Mouse (Mus musculus) midbrain, postnatal 0 days (tissue): ENCODE measurements at regions not wholly inside any gene's neighbourhood (a gene's known extent, or its start where the extent isn't known, plus 50 kb on each side); places are given as distances from the start of the nearest gene placed in this dataset.

Source experiments
- ATAC-seq: fragments of 200-750 bp; cut with Nextera tagmentation; 2 replicates; pipeline ENCODE4 v1.8.0; 2017; ENCODE audit warnings: moderate number of reproducible peaks, mild to moderate bottlenecking, moderate TSS enrichment, moderate library complexity; ENCODE audit not compliant: low FRiP score
- DNase-seq: peaks from one replicate; pipeline ENCODE4 v3.0.0-alpha.2; 2015; ENCODE audit warnings: low spot score
- H3K27ac ChIP-seq: fragments of 300-500 bp; sonication (generic); 2 replicates; pipeline ENCODE4 v1.5.1; 2014; ENCODE audit warnings: low read depth, mild to moderate bottlenecking, low read length, mixed read lengths
- H3K27me3 ChIP-seq: fragments of 300-500 bp; sonication (generic); 2 replicates; pipeline ENCODE4 v1.6.1; 2014; ENCODE audit warnings: low read length, control low read depth, mixed read lengths; ENCODE audit not compliant: insufficient read depth
- H3K36me3 ChIP-seq: fragments of 300-500 bp; sonication (generic); 2 replicates; pipeline ENCODE4 v1.6.1; 2014; ENCODE audit warnings: low read length, control low read depth, mixed read lengths; ENCODE audit not compliant: insufficient read depth
- H3K4me1 ChIP-seq: fragments of 300-500 bp; sonication (generic); 2 replicates; pipeline ENCODE4 v1.6.1; 2014; ENCODE audit warnings: mild to moderate bottlenecking, control low read depth, antibody characterized with exemption, low read length, mixed read lengths; ENCODE audit not compliant: insufficient read depth
- H3K4me2 ChIP-seq: fragments of 300-500 bp; sonication (generic); 2 replicates; pipeline ENCODE4 v1.6.1; 2014; ENCODE audit warnings: low read depth, mild to moderate bottlenecking, low read length, mixed read lengths; ENCODE audit not compliant: poor library complexity, severe bottlenecking
- H3K4me3 ChIP-seq: fragments of 300-500 bp; sonication (generic); 2 replicates; pipeline ENCODE4 v1.5.1; 2014; ENCODE audit warnings: low read depth, mild to moderate bottlenecking, low read length, moderate library complexity
- H3K9ac ChIP-seq: fragments of 300-500 bp; sonication (generic); replicated peaks from 2 replicates; pipeline ENCODE4 v1.6.1; 2014; ENCODE audit warnings: mild to moderate bottlenecking, low read length, moderate library complexity, mixed read lengths; ENCODE audit not compliant: poor library complexity, severe bottlenecking
- H3K9me3 ChIP-seq: fragments of 300-500 bp; sonication (generic); 2 replicates; pipeline ENCODE4 v1.6.1; 2016; ENCODE audit warnings: low read length, control low read depth
- CTCF ChIP-seq: IDR thresholded peaks from 2 replicates; pipeline ENCODE4 v1.5.1; 2016; ENCODE audit warnings: antibody characterized with exemption, mild to moderate bottlenecking
- WGBS: fragments of 180-500 bp; shearing (Covaris S2); extraction: QIAGEN DNeasy Blood & Tissue Kit; methylation state at CpG from one replicate; pipeline ENCODE4 v1.1.7; 2014; 5-methylcytosine and 5-hydroxymethylcytosine counted together

DNA sequence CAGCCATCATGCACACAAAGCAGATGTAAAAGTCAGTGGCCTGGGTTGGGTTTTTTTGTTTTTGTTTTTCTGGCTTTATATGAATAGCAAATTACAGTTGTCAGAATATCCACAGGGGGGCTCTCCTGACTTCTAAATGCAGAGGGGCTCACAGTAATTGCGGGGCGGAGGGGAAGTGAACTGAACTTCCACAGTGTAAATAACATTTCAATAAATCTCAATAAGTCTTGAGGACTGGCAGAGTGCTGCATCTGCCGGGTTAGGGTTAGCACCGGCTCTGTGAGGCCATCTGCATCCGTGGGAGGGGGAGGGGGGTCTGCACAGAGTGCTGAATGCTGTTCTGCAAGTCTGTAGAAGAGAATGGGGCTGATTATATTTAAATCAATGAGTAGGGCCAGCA is 50.3 kb upstream of the Arl4c start:
- Histone ChIP-seq H3K9ac (no peak overlapping the region), H3K4me1 (no peaks in the 10 kb centered on the region), H3K36me3 (no peaks in the 10 kb centered on the region), H3K27me3 (0 out of 2 replicates have a peak, but pooled peaks cover 3% of the 10 kb centered on the region), H3K4me3 (no peak overlapping the region), H3K27ac (no peak overlapping the region), H3K4me2 (no peak overlapping the region), H3K9me3 (no peaks in the 10 kb centered on the region)
- 9% methylated on average over 5 of the region's 5 CpGs for WGBS
- peak; percentile 82 for TF ChIP-seq CTCF
- DNase-seq (peak; percentile 89), ATAC-seq (no peak)

DNA sequence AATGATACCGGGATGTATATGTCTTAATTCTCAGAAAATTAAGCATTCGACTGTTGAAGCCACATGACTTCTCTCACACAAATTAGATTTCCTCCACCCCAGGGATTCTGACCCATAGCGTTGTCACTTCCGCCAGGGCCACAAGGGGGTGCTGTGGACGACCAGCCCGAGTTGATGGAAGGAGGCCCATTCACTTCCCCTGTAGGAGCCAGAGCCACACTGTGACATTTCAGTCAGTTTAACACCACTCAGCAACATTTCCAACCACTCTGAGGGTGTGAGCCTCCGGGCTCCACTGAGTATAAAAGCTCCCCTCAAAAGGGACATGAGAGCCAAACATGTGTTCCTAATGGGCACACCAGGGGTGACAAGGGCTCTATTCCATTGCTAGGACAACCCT is 54.6 kb upstream of the Arl4c start:
- DNase-seq (peak; percentile 61), ATAC-seq (no peak)
- Histone ChIP-seq H3K4me2 (no peak overlapping the region), H3K36me3 (no peaks in the 10 kb centered on the region), H3K9ac (no peak overlapping the region), H3K27me3 (no peaks in the 10 kb centered on the region), H3K9me3 (no peaks in the 10 kb centered on the region), H3K4me3 (no peak overlapping the region), H3K27ac (no peak overlapping the region), H3K4me1 (no peaks in the 10 kb centered on the region)
- TF ChIP-seq CTCF = peak; percentile 70
- WGBS = 73% methylated on average over 7 of the region's 7 CpGs

DNA sequence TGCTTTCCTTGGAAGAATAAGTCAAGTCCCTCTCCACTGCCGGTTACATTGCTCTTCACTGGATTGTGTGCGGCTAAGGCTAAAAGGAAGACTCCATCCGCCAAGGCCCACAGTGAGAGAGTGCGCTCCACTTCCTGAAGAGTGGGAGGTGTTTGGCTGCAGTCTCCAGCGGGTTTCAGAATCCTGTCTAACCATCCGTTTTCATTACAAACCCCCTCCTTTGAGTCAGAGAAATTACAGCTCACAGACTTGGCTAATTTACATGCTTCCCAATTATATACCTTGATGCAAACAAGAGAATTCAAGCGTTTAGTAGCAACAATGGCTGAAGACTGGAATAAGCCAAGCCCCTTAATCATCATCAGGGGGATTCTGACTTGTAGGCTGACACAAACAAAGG is 55.1 kb upstream of the Arl4c start:
- WGBS = 38% methylated on average over 7 of the region's 7 CpGs
- H3K9ac ChIP-seq = no peak overlapping the region
- DNase-seq (peak; percentile 34), ATAC-seq (no peak)
- H3K4me1 ChIP-seq = no peaks in the 10 kb centered on the region
- no peak overlapping the region for H3K4me2 ChIP-seq
- peak overlapping the region; percentile 18; the same call in 1 of the 2 replicates for H3K27ac ChIP-seq
- no peak for TF ChIP-seq CTCF
- no peaks in the 10 kb centered on the region for H3K36me3 ChIP-seq
- H3K4me3 ChIP-seq = no peak overlapping the region
- H3K9me3 ChIP-seq = no peaks in the 10 kb centered on the region
- no peaks in the 10 kb centered on the region for H3K27me3 ChIP-seq

DNA sequence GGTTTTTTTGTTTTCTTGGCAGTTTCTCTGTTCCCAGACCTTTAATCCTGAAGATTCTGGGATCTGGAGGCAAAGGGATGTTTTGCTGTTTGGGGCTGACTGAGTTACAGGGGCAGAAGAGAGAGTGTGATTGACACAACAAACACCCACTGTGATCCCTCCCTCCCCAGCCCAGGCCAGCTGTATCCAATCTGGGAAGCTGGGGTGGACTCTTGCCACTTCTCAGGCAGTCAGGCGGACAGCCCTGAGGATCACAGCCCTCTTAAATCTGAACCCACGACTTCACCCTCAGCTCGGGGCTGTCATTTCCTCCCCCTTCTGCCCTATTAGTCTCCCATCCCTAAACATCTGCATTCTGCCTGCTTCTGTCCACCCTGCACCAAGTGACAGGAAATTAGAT is 55.7 kb upstream of the Arl4c start:
- Histone ChIP-seq H3K36me3 (no peaks in the 10 kb centered on the region), H3K27ac (peak overlapping the region; percentile 18; the same call in 1 of the 2 replicates), H3K4me2 (no peak overlapping the region), H3K4me1 (no peaks in the 10 kb centered on the region), H3K9me3 (no peaks in the 10 kb centered on the region), H3K9ac (no peak overlapping the region), H3K4me3 (no peak overlapping the region), H3K27me3 (no peaks in the 10 kb centered on the region)
- TF ChIP-seq CTCF = no peak
- ATAC-seq = no peak
- no peak for DNase-seq
- WGBS = 34% methylated on average over 3 of the region's 3 CpGs

- H3K9ac ChIP-seq = no peak overlapping the region
- no peaks in the 10 kb centered on the region for H3K9me3 ChIP-seq
- no peak for TF ChIP-seq CTCF
- H3K4me3 ChIP-seq = no peak overlapping the region
- no peak overlapping the region for H3K4me2 ChIP-seq
- no peak overlapping the region for H3K27ac ChIP-seq
- DNase-seq (no peak), ATAC-seq (no peak)
- no peaks in the 10 kb centered on the region for H3K36me3 ChIP-seq
- 73% methylated on average over 11 of the region's 11 CpGs for WGBS
- no peaks in the 10 kb centered on the region for H3K27me3 ChIP-seq
- no peaks in the 10 kb centered on the region for H3K4me1 ChIP-seq
Measured at GRCm38 (mm10) chr1:88760643-88761042, 58.6 kb upstream of the Arl4c start.

DNA sequence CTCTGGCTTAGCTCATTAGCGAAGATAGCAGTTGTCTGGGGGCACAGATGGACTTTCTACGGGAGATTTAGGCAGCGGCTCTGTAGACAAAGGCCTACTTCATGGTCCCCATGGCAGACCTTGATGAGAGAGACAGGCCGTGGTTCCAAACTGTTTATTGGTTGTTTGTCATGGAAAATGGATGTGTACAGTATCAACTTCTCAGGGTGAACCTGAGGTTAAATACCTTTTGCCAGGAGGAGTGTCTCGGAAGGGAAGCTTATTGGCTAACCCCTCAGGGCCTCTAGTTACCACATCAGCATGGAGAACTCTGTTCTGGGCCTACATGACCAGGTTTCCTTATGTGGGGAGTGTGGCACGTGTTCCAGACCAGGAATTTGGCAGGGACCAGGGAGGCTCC is 59.1 kb upstream of the Arl4c start:
- WGBS = 86% methylated on average over 6 of the region's 6 CpGs
- Histone ChIP-seq H3K9me3 (no peaks in the 10 kb centered on the region), H3K4me2 (no peak overlapping the region)

More for the DNA sequence above, 59.1 kb upstream of the Arl4c start:
- no peaks in the 10 kb centered on the region for H3K36me3 ChIP-seq
- ATAC-seq = no peak
- H3K27ac ChIP-seq = no peak overlapping the region
- no peak overlapping the region for H3K9ac ChIP-seq
- DNase-seq = no peak
- TF ChIP-seq CTCF = no peak
- H3K4me3 ChIP-seq = no peak overlapping the region
- H3K27me3 ChIP-seq = no peaks in the 10 kb centered on the region
- no peaks in the 10 kb centered on the region for H3K4me1 ChIP-seq
